Mouse (Mus musculus) CD4-positive, CD25-positive, alpha-beta regulatory T cell (primary cell): ENCODE results near the gene Suds3. TPM values are rescaled to one million over a fixed set of nuclear protein-coding genes. Genes with fewer than 3 reads are reported as not detected.

Experiments used
- polyA plus RNA-seq: library from polyadenylated mRNA; unstranded; fragments of 100-300 nt; shearing (Covaris generic); gene quantifications from one replicate; pipeline ENCODE4 v1.2.1, GENCODE M21; 2017

The Suds3 gene
- polyA plus RNA-seq: 73.1 TPM

GRCm38 (mm10) chr5:117115836-117116366 lies at the start of gene Suds3:
Gene Suds3 (minus strand): TSS chr5:117116113.

GRCm38 (mm10) chr5:117119777-117120488 lies 4.0 kb upstream of the Suds3 start, which contains the start of gene Taok3:
Gene Taok3 (plus strand): TSS chr5:117120129.

Other genes with a start within 250 kb of the Suds3 start
- gene Taok3, start 4.0 kb upstream of the Suds3 start, polyA plus RNA-seq: 117 TPM
- gene Pebp1, start 171.5 kb upstream of the Suds3 start, polyA plus RNA-seq: 248 TPM
- gene Vsig10, start 203.0 kb upstream of the Suds3 start, polyA plus RNA-seq: 5.2 TPM
- gene Wsb2, start 241.2 kb upstream of the Suds3 start, polyA plus RNA-seq: 62.1 TPM